Mouse (Mus musculus): ENCODE results near the gene Jade2. TPM values are rescaled to one million over a fixed set of nuclear protein-coding genes. Genes with fewer than 3 reads are reported as not detected.

The Jade2 gene
- polyA plus RNA-seq (2015; fragmentation: Nextera tagmentation; extraction: Ambion mirVana), result 1.4 and 1.6 TPM in 2 replicates

DNA sequence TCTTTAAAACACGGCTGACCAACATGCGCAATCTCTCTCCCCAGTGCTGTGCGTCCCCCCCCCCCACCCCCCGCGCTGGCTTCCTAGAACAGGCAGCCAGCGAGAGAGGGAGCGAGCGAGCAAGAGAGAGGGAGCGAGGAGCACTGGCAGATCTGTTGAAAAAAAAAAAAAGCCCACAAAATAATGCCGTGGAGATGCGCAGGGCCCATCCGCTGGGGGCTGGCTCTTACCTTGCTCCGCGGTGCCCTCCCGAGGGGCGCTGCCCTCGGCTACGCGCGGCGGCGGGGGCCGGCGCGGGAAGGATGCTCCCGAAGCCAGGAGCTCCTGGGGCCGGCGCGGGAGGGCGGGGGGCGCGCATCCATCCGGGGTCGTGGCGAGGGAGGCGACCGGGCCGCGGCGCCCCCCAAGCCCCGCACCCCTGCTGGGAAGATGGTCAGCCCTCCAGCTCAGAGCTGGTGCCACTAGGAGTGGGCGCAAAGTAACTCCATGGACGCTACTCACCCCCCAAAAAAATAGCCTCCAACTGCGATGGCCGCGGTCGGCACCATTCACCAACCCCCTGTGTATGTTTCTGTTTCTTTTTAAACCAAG is at the start of gene Jade2:
Jade2 (minus strand) TSS at position 573 of the 591 bp plus-strand sequence.
- Histone ChIP-seq H3K9me3 (replicated peaks; ENCODE audit: control insufficient read depth, low read length) (no peaks in the 10 kb centered on the region), H3K4me2 (ENCODE audit: low read depth, low read length) (peak within 1 kb of the TSS; percentile 100), H3K27me3 (ENCODE audit: control insufficient read depth, insufficient read depth, low read length) (no peaks in the 10 kb centered on the region; the same call in 1 of the 2 replicates), H3K4me3 (ENCODE audit: low read length) (peak within 1 kb of the TSS; percentile 86), H3K36me3 (ENCODE audit: control insufficient read depth, insufficient read depth) (no peaks in the 10 kb centered on the region), H3K4me1 (ENCODE audit: control insufficient read depth, insufficient read depth, low read length) (peaks cover 12% of the 10 kb centered on the region), H3K27ac (ENCODE audit: low read length) (peak within 1 kb of the TSS; percentile 90), H3K9ac (ENCODE audit: low read length) (peak within 1 kb of the TSS; percentile 91)
- ATAC-seq (replicated peaks; ENCODE audit: extremely low read depth, insufficient read depth, low FRiP score), result no peak
- 0% methylated on average over 46 of the region's 47 CpGs for WGBS

DNA sequence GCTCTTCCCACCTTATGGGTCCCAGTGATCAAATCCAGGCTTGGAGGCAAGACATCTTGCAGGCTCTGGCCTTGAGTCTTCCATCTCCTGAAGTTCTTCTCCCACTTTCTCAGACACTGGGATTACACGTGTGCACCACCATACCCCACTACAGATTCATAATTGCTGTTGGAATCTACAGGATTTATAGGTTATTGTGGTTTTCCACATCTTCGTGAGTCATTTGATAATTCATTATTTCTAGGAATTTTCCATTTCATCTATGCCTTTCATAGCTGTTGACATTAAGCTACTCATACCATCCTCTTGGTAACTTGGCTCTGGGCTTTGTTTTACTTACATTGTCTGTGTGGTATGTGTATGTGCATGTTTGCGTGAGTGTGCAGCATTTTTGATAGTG is 46.8 kb upstream of the Jade2 start:
- no peaks in the 10 kb centered on the region for H3K27me3 ChIP-seq (ENCODE audit: control insufficient read depth, insufficient read depth, low read length)
- H3K9me3 ChIP-seq (replicated peaks; ENCODE audit: control insufficient read depth, low read length), result no peaks in the 10 kb centered on the region
- no peak overlapping the region for H3K27ac ChIP-seq (ENCODE audit: low read length)
- H3K4me1 ChIP-seq (ENCODE audit: control insufficient read depth, insufficient read depth, low read length), result no peaks in the 10 kb centered on the region
- no peak overlapping the region for H3K4me2 ChIP-seq (ENCODE audit: low read depth, low read length)
- WGBS, result 84% methylated on average over 3 of the region's 3 CpGs
- ATAC-seq (replicated peaks; ENCODE audit: extremely low read depth, insufficient read depth, low FRiP score), result no peak
- no peaks in the 10 kb centered on the region for H3K36me3 ChIP-seq (ENCODE audit: control insufficient read depth, insufficient read depth)
- no peak overlapping the region for H3K4me3 ChIP-seq (ENCODE audit: low read length)
- H3K9ac ChIP-seq (ENCODE audit: low read length), result no peak overlapping the region

DNA sequence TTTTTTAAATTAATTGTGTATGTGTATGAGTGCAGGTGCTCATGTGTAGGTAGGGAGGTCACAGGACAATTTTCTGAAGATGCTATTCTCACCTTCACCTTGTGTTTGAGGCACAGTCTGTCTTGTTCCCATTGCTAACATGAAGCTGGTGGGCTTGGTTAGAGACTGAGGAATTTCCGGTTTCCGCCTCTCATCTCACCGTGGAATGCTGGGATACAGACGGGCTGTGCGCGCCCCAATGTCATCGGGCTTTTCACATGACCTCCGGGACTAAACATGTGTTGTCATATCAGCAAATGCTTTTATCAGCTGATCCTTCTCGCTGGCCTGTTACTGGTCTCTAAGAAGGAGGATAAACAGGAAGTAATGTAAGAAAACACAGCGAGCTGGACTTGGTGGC is 42.2 kb upstream of the Jade2 start:
- H3K9me3 ChIP-seq (replicated peaks; ENCODE audit: control insufficient read depth, low read length), result no peaks in the 10 kb centered on the region
- H3K4me1 ChIP-seq (ENCODE audit: control insufficient read depth, insufficient read depth, low read length), result no peaks in the 10 kb centered on the region
- WGBS, result 76% methylated on average over 10 of the region's 10 CpGs
- H3K4me2 ChIP-seq (ENCODE audit: low read depth, low read length), result no peak overlapping the region
- no peak overlapping the region for H3K27ac ChIP-seq (ENCODE audit: low read length)
- H3K36me3 ChIP-seq (ENCODE audit: control insufficient read depth, insufficient read depth), result no peaks in the 10 kb centered on the region
- no peaks in the 10 kb centered on the region for H3K27me3 ChIP-seq (ENCODE audit: control insufficient read depth, insufficient read depth, low read length)
- no peak for ATAC-seq (replicated peaks; ENCODE audit: extremely low read depth, insufficient read depth, low FRiP score)
- no peak overlapping the region for H3K9ac ChIP-seq (ENCODE audit: low read length)
- H3K4me3 ChIP-seq (ENCODE audit: low read length), result no peak overlapping the region

DNA sequence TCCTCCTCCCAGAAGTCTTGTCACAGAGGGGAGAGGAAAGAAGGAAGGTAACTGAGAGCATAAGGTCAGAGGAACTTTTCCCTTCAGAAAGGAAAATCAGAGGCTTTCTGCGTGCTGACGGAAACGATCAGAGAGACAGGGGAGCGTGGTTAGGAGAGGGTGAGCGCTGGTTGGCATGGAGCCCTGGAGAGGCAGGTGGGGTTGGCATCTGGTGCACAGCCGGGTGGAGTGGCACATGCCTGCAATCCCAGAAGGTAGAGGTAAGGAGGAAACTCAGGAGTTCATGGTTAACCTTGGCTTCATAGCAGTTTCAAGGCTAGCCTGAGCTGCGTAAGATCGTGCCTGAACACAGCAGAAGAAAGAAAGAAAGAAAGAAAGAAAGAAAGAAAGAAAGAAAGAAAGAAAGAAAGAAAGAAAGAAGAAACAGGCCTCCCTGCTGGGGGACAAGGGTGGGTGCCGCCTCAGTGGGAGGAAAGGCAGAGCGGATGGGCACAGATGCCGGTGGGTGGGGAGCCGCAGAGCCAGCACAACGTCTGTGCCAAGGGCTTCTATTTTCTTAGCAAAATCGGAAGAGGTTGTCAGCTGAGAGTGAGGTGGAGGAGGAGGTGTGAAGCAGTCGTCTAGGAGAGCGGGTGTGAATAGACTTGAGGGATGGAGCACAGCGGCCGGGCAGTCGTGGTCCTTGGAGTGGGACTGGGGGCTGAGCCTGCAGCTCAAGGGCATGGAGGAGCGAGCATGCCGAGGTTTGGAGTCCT is 41.0 kb upstream of the Jade2 start:
- H3K4me3 ChIP-seq (ENCODE audit: low read length), result no peak overlapping the region
- no peaks in the 10 kb centered on the region for H3K27me3 ChIP-seq (ENCODE audit: control insufficient read depth, insufficient read depth, low read length)
- H3K9ac ChIP-seq (ENCODE audit: low read length), result no peak overlapping the region
- no peaks in the 10 kb centered on the region for H3K4me1 ChIP-seq (ENCODE audit: control insufficient read depth, insufficient read depth, low read length)
- no peak for ATAC-seq (replicated peaks; ENCODE audit: extremely low read depth, insufficient read depth, low FRiP score)
- 43% methylated on average over 21 of the region's 21 CpGs for WGBS
- no peaks in the 10 kb centered on the region for H3K9me3 ChIP-seq (replicated peaks; ENCODE audit: control insufficient read depth, low read length)
- no peaks in the 10 kb centered on the region for H3K36me3 ChIP-seq (ENCODE audit: control insufficient read depth, insufficient read depth)
- no peak overlapping the region for H3K4me2 ChIP-seq (ENCODE audit: low read depth, low read length)
- no peak overlapping the region for H3K27ac ChIP-seq (ENCODE audit: low read length)

DNA sequence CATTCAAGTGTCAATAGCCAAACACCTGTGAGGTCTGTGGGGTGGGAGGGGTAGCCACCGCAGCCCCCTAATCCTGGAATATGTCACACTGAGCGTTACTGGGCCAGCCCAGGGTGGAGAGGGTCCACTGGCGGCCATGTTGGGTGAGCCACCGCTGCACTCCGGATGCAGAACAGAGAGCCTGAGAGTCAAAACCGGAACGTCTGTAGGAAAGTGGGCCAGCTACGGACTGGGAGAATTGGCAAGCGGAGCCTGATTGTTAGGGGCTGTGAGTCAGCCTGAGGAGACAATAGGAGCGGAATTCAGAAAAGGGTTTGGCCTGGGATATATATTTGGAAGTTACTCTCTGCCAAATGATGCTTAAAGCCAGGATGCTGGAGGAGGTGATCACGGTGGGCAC is 39.9 kb upstream of the Jade2 start:
- no peak overlapping the region for H3K9ac ChIP-seq (ENCODE audit: low read length)
- WGBS, result 81% methylated on average over 11 of the region's 11 CpGs
- ATAC-seq (replicated peaks; ENCODE audit: extremely low read depth, insufficient read depth, low FRiP score), result no peak
- no peak overlapping the region for H3K27ac ChIP-seq (ENCODE audit: low read length)
- no peaks in the 10 kb centered on the region for H3K27me3 ChIP-seq (ENCODE audit: control insufficient read depth, insufficient read depth, low read length)
- no peaks in the 10 kb centered on the region for H3K9me3 ChIP-seq (replicated peaks; ENCODE audit: control insufficient read depth, low read length)
- H3K4me3 ChIP-seq (ENCODE audit: low read length), result no peak overlapping the region
- no peaks in the 10 kb centered on the region for H3K4me1 ChIP-seq (ENCODE audit: control insufficient read depth, insufficient read depth, low read length)
- H3K4me2 ChIP-seq (ENCODE audit: low read depth, low read length), result no peak overlapping the region
- H3K36me3 ChIP-seq (ENCODE audit: control insufficient read depth, insufficient read depth), result no peaks in the 10 kb centered on the region

DNA sequence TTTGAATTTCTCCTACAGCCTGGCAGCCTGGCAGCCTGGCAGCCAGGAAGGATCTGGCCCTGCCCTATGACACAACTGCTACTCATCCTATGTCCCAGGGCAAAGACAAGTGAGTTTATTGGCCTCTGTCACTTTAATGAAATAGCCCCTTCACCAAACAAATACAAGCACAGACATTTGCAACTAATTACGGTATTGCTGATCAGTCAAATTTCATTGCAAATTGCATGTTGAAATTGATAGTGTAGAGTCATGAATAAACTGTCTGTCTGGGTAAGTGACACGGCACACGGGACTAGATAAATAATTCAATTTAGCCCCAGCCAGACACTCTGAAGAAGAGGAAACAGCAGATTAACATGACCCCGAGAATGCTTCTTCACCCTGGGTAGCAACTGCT is 38.6 kb upstream of the Jade2 start:
- Histone ChIP-seq H3K9ac (ENCODE audit: low read length) (no peak overlapping the region), H3K4me2 (ENCODE audit: low read depth, low read length) (no peak overlapping the region), H3K27ac (ENCODE audit: low read length) (no peak overlapping the region), H3K36me3 (ENCODE audit: control insufficient read depth, insufficient read depth) (no peaks in the 10 kb centered on the region), H3K9me3 (replicated peaks; ENCODE audit: control insufficient read depth, low read length) (no peaks in the 10 kb centered on the region), H3K27me3 (ENCODE audit: control insufficient read depth, insufficient read depth, low read length) (no peaks in the 10 kb centered on the region), H3K4me3 (ENCODE audit: low read length) (no peak overlapping the region), H3K4me1 (ENCODE audit: control insufficient read depth, insufficient read depth, low read length) (no peaks in the 10 kb centered on the region)
- ATAC-seq (replicated peaks; ENCODE audit: extremely low read depth, insufficient read depth, low FRiP score), result no peak
- 44% methylated on average over 4 of the region's 4 CpGs for WGBS

DNA sequence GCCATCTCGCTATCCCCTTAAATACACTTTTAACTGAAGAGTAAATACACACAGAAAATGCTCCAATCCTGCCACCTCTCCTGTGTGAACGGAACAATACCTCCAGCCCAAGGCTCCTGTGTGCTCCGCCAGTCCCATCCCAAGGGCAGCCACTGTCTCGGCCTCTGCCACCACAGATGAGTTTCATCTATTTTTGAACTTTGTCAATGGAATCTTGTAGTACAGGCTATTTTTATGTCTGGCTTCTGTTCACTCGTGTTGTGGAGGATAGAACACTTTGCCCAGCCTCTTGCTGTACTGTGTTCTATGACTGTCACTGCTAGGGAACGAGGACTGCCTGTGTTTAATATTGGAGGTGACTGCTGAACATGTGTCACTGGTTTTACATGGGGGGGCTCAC is 28.2 kb upstream of the Jade2 start:
- Histone ChIP-seq H3K27ac (ENCODE audit: low read length) (peak overlapping the region; percentile 57), H3K9ac (ENCODE audit: low read length) (no peak overlapping the region), H3K27me3 (ENCODE audit: control insufficient read depth, insufficient read depth, low read length) (no peaks in the 10 kb centered on the region), H3K4me1 (ENCODE audit: control insufficient read depth, insufficient read depth, low read length) (peaks cover 12% of the 10 kb centered on the region), H3K4me3 (ENCODE audit: low read length) (no peak overlapping the region), H3K4me2 (ENCODE audit: low read depth, low read length) (no peak overlapping the region), H3K9me3 (replicated peaks; ENCODE audit: control insufficient read depth, low read length) (no peaks in the 10 kb centered on the region), H3K36me3 (ENCODE audit: control insufficient read depth, insufficient read depth) (no peaks in the 10 kb centered on the region)
- 57% methylated on average over 6 of the region's 6 CpGs for WGBS
- 0 out of 2 replicates have a peak, but pooled peaks have one; percentile 32 for ATAC-seq (replicated peaks; ENCODE audit: extremely low read depth, insufficient read depth, low FRiP score)

DNA sequence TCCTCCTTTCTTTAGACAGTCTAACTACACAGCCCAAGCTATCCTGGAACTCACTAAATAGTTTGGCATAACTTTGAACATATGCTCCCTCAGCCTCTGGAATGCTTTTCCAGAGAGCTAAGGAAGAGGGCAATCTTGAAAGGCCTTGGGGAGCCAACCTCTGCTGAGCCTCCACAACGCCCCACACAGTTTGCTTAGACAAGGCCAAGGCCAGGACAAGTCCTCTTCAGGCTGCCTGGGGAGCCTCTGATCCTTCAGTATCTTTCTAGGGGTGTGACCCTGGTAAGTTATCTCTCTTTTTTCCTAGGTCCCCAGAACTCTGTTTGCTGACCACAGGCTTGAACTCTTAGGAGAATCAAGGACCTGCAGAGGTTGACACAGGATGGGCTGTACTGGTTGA is 26.6 kb upstream of the Jade2 start:
- H3K9ac ChIP-seq (ENCODE audit: low read length), result peak overlapping the region; percentile 4; the same call in 1 of the 2 replicates
- ATAC-seq (replicated peaks; ENCODE audit: extremely low read depth, insufficient read depth, low FRiP score), result 0 out of 2 replicates have a peak, but pooled peaks have one; percentile 15

DNA sequence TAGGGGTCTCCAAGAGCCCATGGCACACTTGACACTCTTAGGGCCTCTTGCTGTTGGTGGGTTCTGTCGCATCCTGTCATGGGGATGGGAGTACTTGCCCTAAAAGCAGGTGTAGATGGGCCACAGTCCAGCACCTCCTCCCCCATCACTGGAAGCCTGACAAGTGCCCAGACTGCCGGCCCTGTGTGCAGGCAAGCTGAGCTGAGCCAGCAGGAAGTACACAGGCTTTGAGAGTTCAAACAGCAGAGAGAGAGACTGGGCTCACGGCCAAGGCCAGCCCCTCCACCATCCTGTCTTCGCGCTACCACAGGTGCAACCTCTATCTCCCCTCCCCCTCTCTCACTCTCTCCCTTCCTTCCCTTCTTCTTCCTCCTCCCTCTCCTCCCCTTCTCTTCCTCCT is 26.2 kb upstream of the Jade2 start:
- peaks cover 12% of the 10 kb centered on the region for H3K4me1 ChIP-seq (ENCODE audit: control insufficient read depth, insufficient read depth, low read length)
- 10% methylated on average over 5 of the region's 5 CpGs for WGBS
- H3K4me3 ChIP-seq (ENCODE audit: low read length), result no peak overlapping the region
- H3K27ac ChIP-seq (ENCODE audit: low read length), result peak overlapping the region; percentile 70
- ATAC-seq (replicated peaks; ENCODE audit: extremely low read depth, insufficient read depth, low FRiP score), result peak; percentile 77
- no peaks in the 10 kb centered on the region for H3K27me3 ChIP-seq (ENCODE audit: control insufficient read depth, insufficient read depth, low read length)
- H3K9ac ChIP-seq (ENCODE audit: low read length), result no peak overlapping the region
- H3K4me2 ChIP-seq (ENCODE audit: low read depth, low read length), result no peak overlapping the region
- no peaks in the 10 kb centered on the region for H3K36me3 ChIP-seq (ENCODE audit: control insufficient read depth, insufficient read depth)
- peaks cover 5% of the 10 kb centered on the region for H3K9me3 ChIP-seq (replicated peaks; ENCODE audit: control insufficient read depth, low read length)

More for the DNA sequence above, 26.6 kb upstream of the Jade2 start:
- no peak overlapping the region for H3K4me3 ChIP-seq (ENCODE audit: low read length)
- 30% methylated on average over 1 of the region's 1 CpGs for WGBS
- no peak overlapping the region for H3K4me2 ChIP-seq (ENCODE audit: low read depth, low read length)
- peaks cover 5% of the 10 kb centered on the region for H3K9me3 ChIP-seq (replicated peaks; ENCODE audit: control insufficient read depth, low read length)
- H3K4me1 ChIP-seq (ENCODE audit: control insufficient read depth, insufficient read depth, low read length), result peaks cover 12% of the 10 kb centered on the region
- H3K27me3 ChIP-seq (ENCODE audit: control insufficient read depth, insufficient read depth, low read length), result no peaks in the 10 kb centered on the region
- H3K27ac ChIP-seq (ENCODE audit: low read length), result peak overlapping the region; percentile 70
- H3K36me3 ChIP-seq (ENCODE audit: control insufficient read depth, insufficient read depth), result no peaks in the 10 kb centered on the region
